Mouse (Mus musculus): Measurements from ENCODE around the gene Col18a1.

- no peak for TF ChIP-seq CTCF (IDR thresholded peaks at IDR 0.05; ENCODE audit: insufficient read depth, low read length)
- no peak for TF ChIP-seq POLR2A (IDR thresholded peaks at IDR 0.05; ENCODE audit: borderline replicate concordance, extremely low read depth, low read depth, low read length)
Measured at GRCm38 (mm10) chr10:77011681-77012080, 154.7 kb downstream of the Col18a1 start.

All from lung, adult 2 months (tissue).